Mouse (Mus musculus): ENCODE data around the gene Pin4. TPM values are rescaled to one million over a fixed set of nuclear protein-coding genes. Genes with fewer than 3 reads are reported as not detected.

Gene Pin4
- 59.2 and 66.8 TPM in 2 replicates for polyA plus RNA-seq (2012; rRNA removed)

DNA sequence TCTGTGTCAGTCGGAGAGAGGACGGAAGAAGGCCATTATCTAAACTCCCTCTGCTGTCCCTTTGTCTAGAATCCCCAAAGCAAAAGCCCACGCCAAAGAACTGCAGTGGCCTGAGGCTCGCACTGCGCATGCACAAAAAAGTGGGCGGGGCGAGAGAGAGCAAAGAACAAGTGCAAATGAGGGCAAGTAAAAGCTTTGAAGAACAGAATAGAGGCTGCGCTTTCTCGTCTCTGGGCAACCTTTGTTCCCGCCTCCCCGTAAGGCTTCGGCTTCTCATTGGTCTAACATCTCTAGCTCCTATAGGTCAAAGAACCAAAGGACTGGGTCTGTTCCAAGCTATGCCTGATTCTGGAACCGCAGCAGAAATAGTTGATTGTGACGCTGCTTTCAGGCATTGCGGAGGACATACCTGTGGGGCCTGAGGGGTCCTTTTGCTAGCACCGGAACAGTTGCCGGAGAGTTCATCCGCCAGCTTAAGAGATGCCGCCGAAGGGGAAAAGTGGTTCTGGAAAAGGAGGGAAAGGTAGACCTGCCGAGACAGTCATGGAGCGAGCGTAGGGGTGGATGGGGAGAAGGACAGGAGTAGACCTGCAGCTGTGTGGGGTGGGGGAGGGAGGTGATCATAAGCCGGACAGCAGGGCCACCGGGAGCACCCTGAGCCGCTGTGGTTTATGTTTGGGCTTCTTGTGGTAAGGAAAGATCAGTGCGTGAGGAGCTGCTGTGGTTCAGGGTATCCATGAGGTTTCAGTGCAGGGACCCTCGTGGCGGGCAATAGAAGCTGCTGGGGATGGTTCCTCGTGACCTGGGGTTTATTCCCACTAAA, at the start of gene Pin4:
Pin4 (plus strand) TSS at position 406 of the 823 bp plus-strand sequence.

DNA sequence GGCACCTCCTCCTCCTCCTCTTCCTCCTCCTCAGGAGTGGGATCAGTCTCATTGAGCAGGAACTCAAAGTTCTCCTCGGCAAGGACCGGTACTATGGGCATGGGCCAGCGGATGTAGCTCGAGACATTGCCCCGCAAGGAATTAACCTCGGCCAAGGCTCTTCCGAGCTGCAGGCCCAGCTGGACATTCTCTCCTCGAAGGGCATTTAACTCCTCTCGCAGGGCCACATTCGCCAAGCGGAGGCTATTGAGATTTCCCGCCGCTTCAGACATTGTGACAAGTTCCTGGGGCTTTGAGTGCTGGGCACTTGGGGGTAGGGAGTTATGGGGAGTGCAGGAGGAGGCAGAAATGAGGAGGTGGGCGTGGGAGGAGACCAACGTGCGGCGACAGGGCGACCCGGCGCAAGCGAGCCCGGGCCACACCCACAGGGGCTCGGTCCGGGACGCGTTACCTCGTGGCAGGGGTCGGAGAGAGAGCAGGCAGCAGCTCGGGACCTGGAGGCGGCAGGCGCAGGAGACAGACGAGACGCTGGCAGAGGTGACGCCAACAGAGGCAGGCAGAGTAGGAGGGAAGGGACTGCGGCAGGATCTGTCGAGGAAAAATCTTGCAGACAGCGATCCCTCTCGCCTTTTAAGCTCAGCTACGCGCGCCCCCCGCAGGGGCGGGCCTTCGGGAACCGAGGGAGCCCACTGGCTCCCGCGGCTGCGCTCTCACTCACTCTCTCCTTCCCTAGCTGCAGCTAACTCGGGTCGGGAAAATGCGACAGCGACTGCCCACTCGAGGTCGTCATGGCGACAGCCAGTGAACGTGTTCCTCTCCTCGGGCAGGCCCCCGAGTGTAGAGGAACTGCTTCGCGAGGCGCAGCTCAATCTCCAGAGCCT, 48.4 kb upstream of the Pin4 start, which contains the start of gene Rtl5:
Rtl5 (minus strand) TSS at position 714 of the 881 bp plus-strand sequence.

DNA sequence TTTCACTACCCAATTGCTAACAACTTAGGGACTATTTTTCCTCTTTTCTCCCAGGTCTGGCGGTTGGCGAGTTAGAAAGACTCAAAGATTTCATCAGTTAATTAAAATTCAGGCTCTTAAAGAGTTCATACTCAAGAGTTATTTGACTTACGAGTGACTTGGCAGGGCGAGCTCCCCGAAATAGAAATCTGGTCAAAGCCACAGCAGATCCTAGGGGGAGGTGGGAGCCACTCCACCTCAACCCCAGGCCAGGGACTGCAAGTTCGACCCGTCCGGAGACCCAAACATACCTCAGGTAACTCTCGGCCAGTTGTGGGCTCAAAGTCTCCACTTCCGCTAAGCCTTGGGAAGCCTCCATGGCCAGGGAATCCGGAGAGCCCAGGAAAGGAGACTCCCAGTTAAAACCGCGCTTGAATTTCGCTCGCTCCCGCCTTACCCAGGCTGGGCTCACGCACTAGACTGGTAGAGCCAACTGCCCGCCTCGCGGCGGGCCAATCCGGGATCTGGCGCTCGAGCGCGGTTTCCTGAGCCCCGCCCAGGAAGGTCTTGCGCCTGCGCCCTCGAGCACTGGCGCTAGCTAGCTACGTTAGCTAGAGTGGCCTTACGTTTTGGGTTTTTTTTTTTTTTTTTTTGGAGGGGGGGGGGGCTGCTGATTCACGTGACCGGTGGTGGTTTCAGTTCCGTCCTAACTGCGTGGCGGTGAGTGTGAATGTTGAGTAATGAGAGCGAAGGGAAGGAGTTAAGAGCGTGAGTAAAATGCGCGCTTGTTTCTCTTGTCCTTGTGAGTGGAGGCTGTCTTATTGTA, 37.6 kb downstream of the Pin4 start, which contains the start of gene Ercc6l:
Ercc6l (minus strand) TSS at position 474 of the 805 bp plus-strand sequence.

Other genes with a start within 250 kb of the Pin4 start
- 62.3 and 81.0 TPM in 2 replicates for gene Rtl5, start 48.1 kb upstream of the Pin4 start, polyA plus RNA-seq (2012; rRNA removed)
- 2.7 and 3.1 TPM in 2 replicates for gene Ercc6l, start 37.6 kb downstream of the Pin4 start, polyA plus RNA-seq (2012; rRNA removed)
- 1,117 and 1,158 TPM in 2 replicates for gene Rps4x, start 69.9 kb downstream of the Pin4 start, polyA plus RNA-seq (2012; rRNA removed)
- gene Cited1, start 132.7 kb downstream of the Pin4 start, polyA plus RNA-seq (2012; rRNA removed) = 11.0 and 13.7 TPM in 2 replicates

Measured in central nervous system, embryonic 14 days (tissue).